Mouse (Mus musculus) kidney, embryonic 15.5 days (tissue): Measurements from ENCODE around the gene Ush1g. TPM values are rescaled to one million over a fixed set of nuclear protein-coding genes. Genes with fewer than 3 reads are reported as not detected.

Experiments used
- ATAC-seq: fragments of 200-750 bp; cut with Nextera tagmentation; replicated peaks from 2 replicates; pipeline ENCODE4 v1.8.0; 2017; ENCODE audit warnings: moderate TSS enrichment; ENCODE audit not compliant: low FRiP score
- H3K27ac ChIP-seq: fragments of 300-500 bp; sonication (generic); 2 replicates; pipeline ENCODE4 v1.5.1; 2015; ENCODE audit warnings: mild to moderate bottlenecking, inconsistent platforms
- H3K27me3 ChIP-seq: fragments of 300-500 bp; sonication (generic); 2 replicates; pipeline ENCODE4 v1.6.1; 2015; ENCODE audit warnings: inconsistent platforms
- H3K36me3 ChIP-seq: fragments of 300-500 bp; sonication (generic); 2 replicates; pipeline ENCODE4 v1.6.1; 2015; ENCODE audit warnings: inconsistent platforms
- H3K4me1 ChIP-seq: fragments of 300-500 bp; sonication (generic); 2 replicates; pipeline ENCODE4 v1.6.1; 2015; ENCODE audit warnings: inconsistent platforms
- H3K4me2 ChIP-seq: fragments of 300-500 bp; sonication (generic); 2 replicates; pipeline ENCODE4 v1.6.1; 2015; ENCODE audit warnings: moderate library complexity, mild to moderate bottlenecking, inconsistent platforms
- H3K4me3 ChIP-seq: fragments of 300-500 bp; sonication (generic); replicated peaks from 2 replicates; pipeline ENCODE4 v1.5.1; 2015; ENCODE audit warnings: mild to moderate bottlenecking, inconsistent platforms
- H3K9ac ChIP-seq: fragments of 300-500 bp; sonication (generic); 2 replicates; pipeline ENCODE4 v1.6.1; 2015; ENCODE audit warnings: mild to moderate bottlenecking, inconsistent platforms
- H3K9me3 ChIP-seq: fragments of 300-500 bp; sonication (generic); replicated peaks from 2 replicates; pipeline ENCODE4 v1.6.1; 2016; ENCODE audit warnings: inconsistent platforms
- WGBS: fragments of 180-500 bp; shearing (Covaris S2); methylation state at CpG from one replicate; pipeline ENCODE4 v1.1.7; 2015; ENCODE audit warnings: mixed read lengths; 5-methylcytosine and 5-hydroxymethylcytosine counted together
- polyA plus RNA-seq: library from polyadenylated mRNA; unstranded; fragments of >200 nt; fragmentation: Nextera tagmentation; extraction: Ambion mirVana; gene quantifications from 2 replicates; pipeline ENCODE4 v1.2.1, GENCODE M21; 2015

Gene Ush1g
- polyA plus RNA-seq, 1 experiment from 2014 or later, result not detected

- Histone ChIP-seq H3K4me2 (no peak overlapping the region), H3K4me1 (peaks cover 8% of the 10 kb centered on the region), H3K27me3 (peaks cover 82% of the 10 kb centered on the region), H3K4me3 (no peak overlapping the region), H3K9me3 (no peaks in the 10 kb centered on the region), H3K9ac (no peak overlapping the region), H3K27ac (no peak overlapping the region), H3K36me3 (no peaks in the 10 kb centered on the region)
- ATAC-seq, result no peak
- 60% methylated on average over 7 of the region's 7 CpGs for WGBS
Measured at GRCm38 (mm10) chr11:115326730-115327129, 4.9 kb upstream of the Ush1g start.

- Histone ChIP-seq H3K27me3 (peaks cover 85% of the 10 kb centered on the region), H3K4me1 (peaks cover 24% of the 10 kb centered on the region), H3K4me2 (no peak overlapping the region), H3K36me3 (no peaks in the 10 kb centered on the region), H3K9ac (no peak overlapping the region), H3K9me3 (no peaks in the 10 kb centered on the region), H3K27ac (no peak overlapping the region), H3K4me3 (0 out of 2 replicates have a peak overlapping the region, but pooled peaks have one; percentile 0)
- 9% methylated on average over 32 of the region's 32 CpGs for WGBS
- no peak for ATAC-seq
Measured at GRCm38 (mm10) chr11:115323354-115323753, 1.5 kb upstream of the Ush1g start.

- no peaks in the 10 kb centered on the region for H3K36me3 ChIP-seq
- peaks cover 100% of the 10 kb centered on the region for H3K27me3 ChIP-seq
- no peak overlapping the region for H3K4me3 ChIP-seq
- no peaks in the 10 kb centered on the region for H3K9me3 ChIP-seq
- no peak overlapping the region for H3K4me2 ChIP-seq
- ATAC-seq, result no peak
- peaks cover 31% of the 10 kb centered on the region for H3K4me1 ChIP-seq
- no peak overlapping the region for H3K27ac ChIP-seq
- H3K9ac ChIP-seq, result no peak overlapping the region
- WGBS, result 13% methylated on average over 18 of the region's 18 CpGs
Measured at GRCm38 (mm10) chr11:115319704-115320383, 2.0 kb downstream of the Ush1g start.

GRCm38 (mm10) chr11:115318245-115319027, 3.4 kb downstream of the Ush1g start:
- no peak overlapping the region for H3K27ac ChIP-seq
- no peaks in the 10 kb centered on the region for H3K36me3 ChIP-seq
- WGBS, result 5% methylated on average over 63 of the region's 63 CpGs
- H3K4me2 ChIP-seq, result peak overlapping the region; percentile 22; the same call in 1 of the 2 replicates
- no peaks in the 10 kb centered on the region for H3K9me3 ChIP-seq
- no peak overlapping the region for H3K9ac ChIP-seq
- no peak for ATAC-seq
- H3K4me3 ChIP-seq, result 0 out of 2 replicates have a peak overlapping the region, but pooled peaks have one; percentile 7
- peaks cover 99% of the 10 kb centered on the region for H3K27me3 ChIP-seq
- H3K4me1 ChIP-seq, result peaks cover 31% of the 10 kb centered on the region

GRCm38 (mm10) chr11:115317204-115317603, 4.6 kb downstream of the Ush1g start:
- Histone ChIP-seq H3K4me2 (no peak overlapping the region), H3K4me1 (peaks cover 27% of the 10 kb centered on the region), H3K4me3 (no peak overlapping the region), H3K27ac (no peak overlapping the region), H3K36me3 (no peaks in the 10 kb centered on the region), H3K9me3 (no peaks in the 10 kb centered on the region), H3K9ac (no peak overlapping the region), H3K27me3 (peaks cover 99% of the 10 kb centered on the region)
- no peak for ATAC-seq
- 66% methylated on average over 7 of the region's 7 CpGs for WGBS

- WGBS, result 44% methylated on average over 2 of the region's 2 CpGs
- H3K4me3 ChIP-seq, result no peak overlapping the region
- H3K4me2 ChIP-seq, result no peak overlapping the region
- no peak overlapping the region for H3K9ac ChIP-seq
- H3K9me3 ChIP-seq, result no peaks in the 10 kb centered on the region
- ATAC-seq, result no peak
- H3K36me3 ChIP-seq, result no peaks in the 10 kb centered on the region
- H3K27ac ChIP-seq, result no peak overlapping the region
- H3K4me1 ChIP-seq, result peaks cover 12% of the 10 kb centered on the region; the same call in 1 of the 2 replicates
- peaks cover 77% of the 10 kb centered on the region for H3K27me3 ChIP-seq
Measured at GRCm38 (mm10) chr11:115314249-115314648, 7.6 kb downstream of the Ush1g start.

GRCm38 (mm10) chr11:115308781-115309180, 13.1 kb downstream of the Ush1g start:
- H3K36me3 ChIP-seq, result no peaks in the 10 kb centered on the region

GRCm38 (mm10) chr11:115306863-115307262, 15.0 kb downstream of the Ush1g start, which contains the start of gene Otop2:
Gene Otop2, plus strand, starts transcription at chr11:115307163.
- ATAC-seq, result 0 out of 2 replicates have a peak, but pooled peaks have one; percentile 15
- peaks cover 11% of the 10 kb centered on the region for H3K4me1 ChIP-seq
- H3K27ac ChIP-seq, result no peak within 1 kb of the TSS
- H3K9ac ChIP-seq, result no peak within 1 kb of the TSS
- no peak within 1 kb of the TSS for H3K4me2 ChIP-seq
- 12% methylated on average over 8 of the region's 8 CpGs for WGBS
- H3K9me3 ChIP-seq, result no peaks in the 10 kb centered on the region
- H3K27me3 ChIP-seq, result peaks cover 15% of the 10 kb centered on the region
- H3K4me3 ChIP-seq, result no peak within 1 kb of the TSS
- H3K36me3 ChIP-seq, result no peaks in the 10 kb centered on the region

More at GRCm38 (mm10) chr11:115308781-115309180, 13.1 kb downstream of the Ush1g start:
- H3K4me1 ChIP-seq, result peaks cover 11% of the 10 kb centered on the region
- no peak overlapping the region for H3K27ac ChIP-seq
- no peak overlapping the region for H3K4me2 ChIP-seq
- no peaks in the 10 kb centered on the region for H3K9me3 ChIP-seq
- no peak overlapping the region for H3K9ac ChIP-seq
- peaks cover 34% of the 10 kb centered on the region for H3K27me3 ChIP-seq
- H3K4me3 ChIP-seq, result no peak overlapping the region
- 48% methylated on average over 1 of the region's 1 CpGs for WGBS
- ATAC-seq, result no peak

- 54% methylated on average over 8 of the region's 8 CpGs for WGBS
- Histone ChIP-seq H3K9me3 (no peaks in the 10 kb centered on the region), H3K9ac (no peak overlapping the region), H3K4me2 (no peak overlapping the region), H3K36me3 (no peaks in the 10 kb centered on the region), H3K4me3 (no peak overlapping the region), H3K27ac (no peak overlapping the region), H3K4me1 (peaks cover 11% of the 10 kb centered on the region), H3K27me3 (peaks cover 25% of the 10 kb centered on the region)
- no peak for ATAC-seq
Measured at GRCm38 (mm10) chr11:115303167-115303566, 18.7 kb downstream of the Ush1g start.

GRCm38 (mm10) chr11:115301351-115301750, 20.5 kb downstream of the Ush1g start:
- no peaks in the 10 kb centered on the region for H3K36me3 ChIP-seq
- ATAC-seq, result no peak

GRCm38 (mm10) chr11:115300745-115301144, 21.1 kb downstream of the Ush1g start:
- Histone ChIP-seq H3K27me3 (peaks cover 41% of the 10 kb centered on the region), H3K36me3 (no peaks in the 10 kb centered on the region), H3K27ac (no peak overlapping the region), H3K9me3 (no peaks in the 10 kb centered on the region), H3K4me3 (no peak overlapping the region), H3K4me1 (peaks cover 13% of the 10 kb centered on the region), H3K9ac (no peak overlapping the region), H3K4me2 (no peak overlapping the region)
- 84% methylated on average over 4 of the region's 4 CpGs for WGBS
- no peak for ATAC-seq

More at GRCm38 (mm10) chr11:115301351-115301750, 20.5 kb downstream of the Ush1g start:
- Histone ChIP-seq H3K27me3 (peaks cover 35% of the 10 kb centered on the region), H3K4me1 (peaks cover 16% of the 10 kb centered on the region), H3K9me3 (no peaks in the 10 kb centered on the region), H3K27ac (no peak overlapping the region), H3K4me2 (no peak overlapping the region), H3K9ac (no peak overlapping the region), H3K4me3 (no peak overlapping the region)
- WGBS, result 84% methylated on average over 2 of the region's 2 CpGs

GRCm38 (mm10) chr11:115298160-115298559, 23.7 kb downstream of the Ush1g start:
- no peak overlapping the region for H3K9ac ChIP-seq
- no peak overlapping the region for H3K27ac ChIP-seq
- H3K36me3 ChIP-seq, result no peaks in the 10 kb centered on the region
- peaks cover 13% of the 10 kb centered on the region for H3K4me1 ChIP-seq
- H3K27me3 ChIP-seq, result peaks cover 45% of the 10 kb centered on the region
- H3K4me2 ChIP-seq, result 0 out of 2 replicates have a peak overlapping the region, but pooled peaks have one; percentile 68
- no peak overlapping the region for H3K4me3 ChIP-seq
- H3K9me3 ChIP-seq, result no peaks in the 10 kb centered on the region
- no peak for ATAC-seq
- 56% methylated on average over 8 of the region's 8 CpGs for WGBS
